Mouse (Mus musculus) C3H10T1/2 (cell line): ENCODE data around the gene Actr1b. TPM values are rescaled to one million over a fixed set of nuclear protein-coding genes. Genes with fewer than 3 reads are reported as not detected.

Source experiments
- polyA plus RNA-seq, 2 experiments: library from polyadenylated mRNA; unstranded; fragments of >200 nt; fragmentation: generic; extraction: Trizol; gene quantifications; one replicate each; pipeline ENCODE4 v1.2.1; 2012; ENCODE audit warnings: missing spikeins in 2 of 2

Actr1b gene
- 10 to 100 TPM; 53.0 to 65.1 TPM for polyA plus RNA-seq

DNA sequence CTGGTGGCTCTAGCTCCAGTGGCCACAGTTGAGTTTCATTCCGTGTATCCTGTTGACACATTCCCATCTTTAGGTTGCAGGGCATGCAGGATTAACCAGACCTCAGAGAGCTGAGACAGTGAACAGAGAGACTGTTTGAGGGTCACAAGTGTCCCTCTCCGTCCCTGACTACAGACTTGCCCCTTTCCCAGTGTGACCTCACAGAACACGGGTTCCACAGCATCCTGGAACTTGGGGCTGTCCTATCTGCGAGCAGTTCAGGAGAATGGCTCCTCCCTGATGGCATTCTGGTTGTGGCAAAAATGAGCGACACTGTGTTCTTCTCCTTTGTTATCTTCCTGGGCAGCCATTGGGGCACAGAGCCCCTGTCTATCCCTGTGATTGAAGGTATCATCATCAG is at the start of gene Actr1b:
Gene Actr1b, minus strand, starts transcription at position 112 of the 400 bp plus-strand sequence.

GRCm38 (mm10) chr1:36761568-36761967 is 47.3 kb upstream of the Actr1b start, which contains the start of gene Zap70:
TSS of gene Zap70 (plus strand) at chr1:36761798.

DNA sequence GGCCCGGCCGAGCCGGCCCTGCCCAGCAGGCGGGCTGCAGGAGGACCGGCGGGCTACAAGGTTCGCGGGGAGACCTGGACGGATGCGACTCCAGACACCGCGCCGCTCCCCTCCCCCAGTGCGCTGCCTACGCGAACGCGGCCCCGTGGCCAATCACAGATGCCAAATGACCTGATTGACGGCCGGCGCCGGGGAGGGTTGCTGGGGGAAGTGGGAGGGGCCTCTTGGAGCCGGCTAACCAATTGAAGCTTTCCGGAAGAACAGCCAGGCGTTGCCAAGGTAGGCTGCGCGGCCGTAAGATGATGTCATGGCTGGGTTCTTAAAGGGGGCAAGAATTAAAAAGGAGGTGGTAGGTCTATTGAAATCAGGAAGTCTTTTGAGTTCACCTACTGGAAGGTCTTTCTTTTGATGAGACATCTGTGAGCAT is 4.4 kb downstream of the Actr1b start, which contains the start of gene 4933424G06Rik:
Gene 4933424G06Rik, plus strand, starts transcription at position 296 of the 427 bp plus-strand sequence.

GRCm38 (mm10) chr1:36691271-36692155 is 22.7 kb downstream of the Actr1b start, which contains the start of gene Cox5b:
TSS of gene Cox5b (plus strand) at chr1:36691449.

GRCm38 (mm10) chr1:36682620-36683355 is 31.4 kb downstream of the Actr1b start, which contains the start of gene Fam178b:
TSS of gene Fam178b (minus strand) at chr1:36683183.

Other genes with a start within 250 kb of the Actr1b start
- gene Cnnm4, start 242.8 kb downstream of the Actr1b start, polyA plus RNA-seq: 1 to 10 TPM in 1 of 2 experiments, under 1 TPM in 1; 0.85 to 3.6 TPM
- gene Cnnm3, start 202.6 kb downstream of the Actr1b start, polyA plus RNA-seq: 1 to 10 TPM; 2.3 to 6.9 TPM
- 1 to 10 TPM in 1 of 2 experiments, under 1 TPM in 1; 0.08 to 3.8 TPM for gene Ankrd23, start 177.5 kb downstream of the Actr1b start, polyA plus RNA-seq
- not detected for gene Gm42417, start 175.0 kb downstream of the Actr1b start, polyA plus RNA-seq
- 10 to 100 TPM in 1 of 2 experiments, 1 to 10 TPM in 1; 9.1 to 10.9 TPM for gene Ankrd39, start 167.0 kb downstream of the Actr1b start, polyA plus RNA-seq
- 10 to 100 TPM in 1 of 2 experiments, 1 to 10 TPM in 1; 1.1 to 14.7 TPM for gene Sema4c, start 156.1 kb downstream of the Actr1b start, polyA plus RNA-seq
- gene Fam178b, start 31.2 kb downstream of the Actr1b start, polyA plus RNA-seq: under 1 TPM in 1 of 2 experiments, not detected in 1; 0.99 TPM
- 100 to 1,000 TPM; 774 to 799 TPM for gene Cox5b, start 23.0 kb downstream of the Actr1b start, polyA plus RNA-seq
- not detected for gene 4933424G06Rik, start 4.3 kb downstream of the Actr1b start, polyA plus RNA-seq
- gene Zap70, start 47.4 kb upstream of the Actr1b start, polyA plus RNA-seq: not detected
- gene Tmem131, start 229.2 kb upstream of the Actr1b start, polyA plus RNA-seq: 10 to 100 TPM in 1 of 2 experiments, 1 to 10 TPM in 1; 1.6 to 13.1 TPM